Mouse (Mus musculus) gastrocnemius, adult 2 months (tissue): ENCODE measurements around the gene Ppp2r2c. TPM values are rescaled to one million over a fixed set of nuclear protein-coding genes. Genes with fewer than 3 reads are reported as not detected.
A peak's percentile ranks its signal among the peaks of the same experiment; 100 is the strongest.

Experiments
- DNase-seq: peaks from one replicate; pipeline ENCODE4 v3.0.0; 2022
- H3K27ac ChIP-seq: fragments of 200-600 bp; 2 replicates; pipeline ENCODE4 v1.8.1; 2022; ENCODE audit warnings: mild to moderate bottlenecking
- H3K4me3 ChIP-seq: fragments of 200-600 bp; 2 replicates; pipeline ENCODE4 v1.8.1; 2022; ENCODE audit warnings: mild to moderate bottlenecking, moderate library complexity
- CTCF ChIP-seq: fragments of 200-600 bp; IDR thresholded peaks from 2 replicates; pipeline ENCODE4 v1.8.1; 2022; ENCODE audit warnings: antibody characterized with exemption, mild to moderate bottlenecking, moderate library complexity
- intact Hi-C: fragments of 180-260 bp; cut with DNase I; formaldehyde crosslinking; loops from one replicate; pipeline ENCODE4 v1.15.1; 2025
- total RNA-seq, 2 experiments: library from RNA; stranded (reverse); gene quantifications; 2 replicates each; pipeline ENCODE4 v1.2.3; 2021

Gene Ppp2r2c
- total RNA-seq, 2 experiments from 2014 or later = 0.17 to 0.18 TPM

- Histone ChIP-seq H3K27ac (peak overlapping the region; percentile 82), H3K4me3 (peak overlapping the region; percentile 99)
- no peak for DNase-seq
- intact Hi-C loops = no loop called here
- TF ChIP-seq CTCF = no peak
These were observed 121.3 kb downstream of the Ppp2r2c start for GRCm38 (mm10) chr5:36989625-36989977.

- Histone ChIP-seq H3K4me3 (no peak overlapping the region), H3K27ac (no peak overlapping the region)
- TF ChIP-seq CTCF = no peak
- no peak for DNase-seq
- intact Hi-C loops = loop anchor here (10.0 kb wide), 1 partner anchor 155 kb away; the partner anchor contains the start of gene Man2b2
These were observed 121.9 kb downstream of the Ppp2r2c start for GRCm38 (mm10) chr5:36990196-36990595.

- no peak for TF ChIP-seq CTCF
- Histone ChIP-seq H3K4me3 (no peak overlapping the region), H3K27ac (no peak overlapping the region)
- intact Hi-C loops = loop anchor here (10.0 kb wide), 1 partner anchor 156 kb away; the partner anchor contains the start of gene Man2b2
- no peak for DNase-seq
These were observed 122.5 kb downstream of the Ppp2r2c start for GRCm38 (mm10) chr5:36990631-36991350.

GRCm38 (mm10) chr5:36996410-36996809 is 128.1 kb downstream of the Ppp2r2c start:
- no peak for TF ChIP-seq CTCF
- intact Hi-C loops = loop anchor here (10.0 kb wide), 1 partner anchor 162 kb away; the partner anchor contains the start of gene Man2b2
- Histone ChIP-seq H3K27ac (no peak overlapping the region), H3K4me3 (no peak overlapping the region)
- DNase-seq = no peak

- no peak overlapping the region for H3K27ac ChIP-seq
- TF ChIP-seq CTCF = no peak
- no peak for DNase-seq
- intact Hi-C loops = loop anchor here (10.0 kb wide), 1 partner anchor 163 kb away; the partner anchor contains the start of gene Man2b2
- H3K4me3 ChIP-seq = no peak overlapping the region
These were observed 129.7 kb downstream of the Ppp2r2c start for GRCm38 (mm10) chr5:36997996-36998395.

- intact Hi-C loops = no loop called here
- Histone ChIP-seq H3K27ac (no peak overlapping the region), H3K4me3 (no peak overlapping the region)
- no peak for TF ChIP-seq CTCF
- DNase-seq = no peak
These were observed 132.7 kb downstream of the Ppp2r2c start for GRCm38 (mm10) chr5:37001002-37001401.

- intact Hi-C loops = loop anchor here (1.0 to 2.0 kb wide), 2 partner anchors 43 to 53 kb away; no protein-coding TSS in a partner anchor
- Histone ChIP-seq H3K4me3 (no peak overlapping the region), H3K27ac (no peak overlapping the region)
- peak; percentile 78 for DNase-seq
- TF ChIP-seq CTCF = peak; percentile 91
These were observed 133.7 kb downstream of the Ppp2r2c start for GRCm38 (mm10) chr5:37002001-37002400.

Other genes starting within 250 kb of the Ppp2r2c start
- 10 to 100 TPM; 86.4 to 98.1 TPM for gene D5Ertd579e, start 172.5 kb upstream of the Ppp2r2c start, total RNA-seq
- 10 to 100 TPM in 1 of 2 experiments, 1 to 10 TPM in 1; 9.1 to 11.0 TPM for gene Bloc1s4, start 119.9 kb upstream of the Ppp2r2c start, total RNA-seq
- 100 to 1,000 TPM; 207 to 261 TPM for gene Mrfap1, start 71.7 kb upstream of the Ppp2r2c start, total RNA-seq
- gene Man2b2, start 37.9 kb upstream of the Ppp2r2c start, total RNA-seq = 1 to 10 TPM; 4.7 to 6.2 TPM
- gene Wfs1, start 120.7 kb downstream of the Ppp2r2c start, total RNA-seq = 10 to 100 TPM; 49.9 to 86.0 TPM
- gene Gm1043, start 216.9 kb downstream of the Ppp2r2c start, total RNA-seq = not detected